ENCODE assay signal across 25 mouse cellular contexts in genomic region chr1:71297021-71297420, GRCm38 (mm10).
"Had no signal": no experiment of that assay in that cellular context is flagged by ENCODE, and none has a peak within 500 bp of the region (broad histone marks: within the 10 kb centered on the region; RNA-seq: fewer than 3 reads in every experiment).

No protein-coding gene starts in this region.

- H3K9ac ChIP-seq: heart, embryonic 13.5 days; heart, embryonic 15.5 days; hindbrain, embryonic 14.5 days; intestine, embryonic 15.5 days; limb, embryonic 12.5 days; liver, embryonic 13.5 days had no signal

- H3K9me3 ChIP-seq: heart, embryonic 13.5 days; heart, embryonic 15.5 days; intestine, embryonic 15.5 days; limb, embryonic 10.5 days; limb, embryonic 12.5 days; liver, embryonic 13.5 days had no signal

- DNase-seq: gastrocnemius, postnatal 14 days; gastrocnemius, postnatal 36 days; heart, adult 11 months; heart, adult 2 months; heart, postnatal 14 days; heart, postnatal 36 days; kidney, adult 18-20 months; kidney, adult 8-10 months; kidney, postnatal 10 days; kidney, postnatal 25 days; kidney, postnatal 4 days; liver; liver, embryonic 13.5 days had no signal

- H3K36me3 ChIP-seq: heart, embryonic 13.5 days; heart, embryonic 15.5 days; intestine, embryonic 15.5 days; limb, embryonic 10.5 days; limb, embryonic 12.5 days; liver, embryonic 13.5 days had no signal

- ATAC-seq: inflammation-experienced regulatory T-cells, adult 6 months; intestine, embryonic 15.5 days; intestine, postnatal 0 days had no signal

- H3K27ac ChIP-seq: heart, adult 2 months; heart, embryonic 13.5 days; heart, embryonic 15.5 days; hindbrain, embryonic 14.5 days; intestine, embryonic 15.5 days; layer of hippocampus, adult 2 months; left cerebral cortex, adult 2 months; limb, embryonic 10.5 days; limb, embryonic 12.5 days; liver, embryonic 13.5 days had no signal

- H3K4me3 ChIP-seq: heart, adult 2 months; heart, embryonic 13.5 days; heart, embryonic 15.5 days; intestine, embryonic 15.5 days; layer of hippocampus, adult 2 months; left cerebral cortex, adult 2 months; limb, embryonic 10.5 days; limb, embryonic 12.5 days; liver, embryonic 13.5 days had no signal

- H3K27me3 ChIP-seq: heart, embryonic 13.5 days; heart, embryonic 15.5 days; intestine, embryonic 15.5 days; limb, embryonic 12.5 days; liver, embryonic 13.5 days had no signal

- H3K4me1 ChIP-seq: heart, embryonic 13.5 days; heart, embryonic 15.5 days; intestine, embryonic 15.5 days; limb, embryonic 10.5 days; limb, embryonic 12.5 days; liver, embryonic 13.5 days had no signal

- H3K4me2 ChIP-seq: heart, embryonic 11.5 days; heart, embryonic 13.5 days; heart, embryonic 15.5 days; hindbrain, embryonic 14.5 days; intestine, embryonic 15.5 days; limb, embryonic 12.5 days; liver, embryonic 11.5 days; liver, embryonic 13.5 days had no signal
